Mouse (Mus musculus): Measurements from ENCODE around the gene Tspan14. TPM values are rescaled to one million over a fixed set of nuclear protein-coding genes. Genes with fewer than 3 reads are reported as not detected.
A peak's percentile ranks its signal among the peaks of the same experiment; 100 is the strongest.

Gene Tspan14
- total and polyA plus RNA-seq, 3 experiments, result 26.3 to 35.8 (median 30.7) TPM

DNA sequence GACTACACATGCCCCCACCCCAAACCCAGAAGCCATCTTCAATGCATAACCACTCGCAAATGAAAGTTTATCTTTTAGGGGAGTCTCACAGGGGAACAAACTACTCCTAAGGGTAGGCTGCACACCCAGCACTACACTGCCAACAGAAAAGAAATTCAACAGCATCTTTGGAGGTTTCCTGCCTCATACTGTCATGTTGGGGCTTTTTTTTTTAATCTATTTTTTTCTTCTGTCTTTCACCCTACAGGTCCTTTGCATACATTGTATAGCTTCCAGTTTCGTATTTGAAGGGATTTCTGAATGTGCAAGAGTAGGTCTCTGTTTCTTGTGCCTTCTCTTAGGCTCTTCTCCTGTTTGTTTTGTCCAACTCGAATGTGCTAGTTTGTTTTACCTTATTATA lies 14.3 kb downstream of the Tspan14 start:
- no peak for DNase-seq

DNA sequence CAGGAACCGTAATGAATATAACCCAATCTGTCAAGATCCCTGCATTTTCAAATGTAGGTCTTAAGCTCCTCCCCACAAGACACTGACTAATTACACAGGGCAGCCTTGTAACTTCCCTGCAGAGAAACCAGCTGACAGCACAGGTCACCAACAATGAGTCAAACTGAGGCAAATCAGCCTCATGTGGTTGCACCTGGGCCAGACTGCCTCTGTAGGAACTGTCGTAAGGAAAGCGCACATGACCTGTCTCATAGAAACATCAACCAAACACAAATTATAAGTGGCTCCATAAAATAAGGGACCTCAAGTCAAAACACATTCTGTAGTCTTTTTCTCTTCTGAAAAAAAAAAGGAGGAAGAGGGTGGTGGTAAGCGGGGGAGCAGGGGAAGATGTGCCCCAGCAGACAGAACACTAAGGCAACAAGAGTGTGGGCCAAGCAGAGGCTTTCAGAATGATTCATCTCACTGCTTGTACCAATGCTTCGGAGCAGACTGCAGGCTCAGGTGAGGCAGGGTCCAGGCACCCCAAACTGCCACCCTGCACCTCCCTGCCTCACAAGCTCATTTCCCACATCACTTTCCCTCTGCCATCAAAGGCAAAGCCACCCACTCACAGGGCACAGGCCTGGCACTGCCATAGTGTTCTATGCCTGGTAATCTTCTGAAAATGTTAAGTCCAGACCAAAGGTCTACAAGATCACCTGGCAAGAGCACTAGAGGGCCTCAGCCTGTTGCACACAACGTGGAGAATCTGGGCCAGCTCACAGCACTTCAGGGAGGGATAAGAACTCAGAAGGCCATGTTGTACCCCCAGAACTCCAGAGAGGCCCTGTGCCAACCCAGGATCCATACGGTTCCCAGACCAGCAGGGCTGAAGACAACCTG lies 16.6 kb downstream of the Tspan14 start:
- DNase-seq, result no peak

DNA sequence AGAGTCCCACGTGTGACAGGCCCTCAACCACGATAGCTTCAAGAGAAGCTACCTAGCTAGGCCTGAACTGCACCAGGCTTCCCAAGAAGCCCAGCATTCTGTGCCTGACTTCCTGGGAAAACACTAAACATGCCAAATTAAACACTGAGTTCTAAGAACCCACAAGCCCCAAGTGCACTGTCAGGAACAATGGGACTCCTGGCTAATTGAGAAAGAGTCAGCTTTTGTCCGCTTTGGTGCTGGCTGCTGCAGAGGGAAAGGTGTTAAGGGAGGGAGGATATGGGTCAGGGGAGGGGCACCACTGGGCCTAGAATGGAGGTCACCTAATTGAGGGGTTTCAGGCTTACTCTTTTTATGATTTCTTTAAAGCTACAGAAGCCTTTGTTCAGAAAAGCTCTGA lies 17.6 kb downstream of the Tspan14 start:
- DNase-seq, result no peak

DNA sequence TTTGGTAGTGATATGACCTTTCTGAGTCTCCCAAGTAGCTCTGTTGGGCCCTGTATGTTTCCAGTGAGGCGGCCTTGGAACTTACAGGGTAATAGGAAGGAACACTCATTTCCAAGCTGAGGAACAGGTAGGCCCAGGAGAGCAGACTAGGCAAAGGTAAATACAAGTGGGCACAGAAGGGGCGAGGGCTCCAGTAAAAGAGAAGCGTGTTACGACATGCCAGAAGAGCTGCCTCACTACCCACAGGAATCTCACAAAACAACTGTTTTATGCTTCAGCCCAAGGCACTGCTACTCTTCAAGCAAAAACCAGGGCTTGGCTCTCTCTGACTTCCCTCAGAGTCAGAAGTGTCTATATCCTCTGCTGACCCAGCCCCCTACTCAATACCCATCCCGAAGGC lies 18.1 kb downstream of the Tspan14 start:
- DNase-seq, result no peak

DNA sequence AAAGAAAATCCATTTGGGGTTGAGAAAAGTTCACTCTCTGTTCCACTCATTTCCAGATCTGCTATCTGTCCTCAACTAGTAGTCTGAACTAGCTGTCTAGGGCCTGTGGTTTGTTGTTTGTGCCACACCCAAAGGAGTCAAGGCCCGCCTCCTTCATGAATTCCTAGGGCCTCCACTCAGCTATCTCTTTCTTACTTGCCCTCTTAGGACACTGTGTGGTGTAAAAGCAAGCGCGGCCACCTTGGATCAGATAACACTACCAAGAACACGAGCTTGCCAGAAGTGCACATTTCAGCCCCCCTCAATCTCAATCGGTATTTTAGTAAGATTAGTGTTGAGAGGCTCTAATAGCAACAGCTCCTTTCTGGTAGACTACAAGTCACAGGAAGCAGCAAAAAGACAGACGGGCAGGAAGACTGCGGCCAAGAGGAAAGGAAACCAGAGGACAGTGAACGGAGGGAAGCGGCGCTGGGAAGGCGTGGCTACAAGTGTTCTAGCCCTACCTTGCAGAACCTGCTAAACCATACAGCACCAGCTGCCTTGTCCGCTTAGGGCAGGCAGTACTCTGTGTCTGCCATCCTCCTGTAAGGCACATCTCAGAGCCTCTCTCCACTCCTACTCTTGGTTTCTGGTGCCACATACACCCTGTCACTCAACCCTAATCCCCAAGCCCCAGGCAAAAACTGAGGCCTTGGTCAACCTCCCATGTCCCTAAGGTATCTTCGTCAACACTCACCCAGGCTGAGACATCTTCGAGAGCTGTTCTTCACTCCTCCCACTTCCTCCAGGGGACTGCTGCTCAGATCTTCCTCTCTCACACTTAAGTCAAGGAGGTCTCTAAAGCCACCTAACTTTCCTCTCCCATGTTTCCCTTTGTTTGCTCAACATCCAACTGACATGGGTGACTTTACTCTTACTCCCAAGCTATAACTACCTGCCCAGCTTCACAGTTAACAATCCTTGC lies 18.9 kb downstream of the Tspan14 start:
- DNase-seq, result peak; percentile 31

DNA sequence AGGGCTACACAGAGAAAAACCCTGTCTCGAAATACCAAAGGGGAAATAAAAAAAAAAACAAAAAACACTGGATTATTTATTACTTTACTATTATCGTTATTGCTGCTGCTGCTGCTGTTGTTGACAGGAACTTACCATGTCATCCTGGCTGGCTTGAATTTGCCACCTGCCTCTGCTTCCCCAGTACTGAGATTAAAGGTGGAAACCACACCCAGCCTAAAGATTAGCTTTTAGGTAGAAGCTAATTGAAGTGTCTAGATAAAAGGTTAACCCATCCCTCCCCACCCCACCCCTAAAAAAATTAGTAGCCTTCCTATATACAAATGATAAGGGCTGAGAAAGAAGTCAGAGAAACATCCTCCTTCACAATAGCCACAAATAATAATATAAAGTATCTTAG lies 22.8 kb downstream of the Tspan14 start:
- no peak for DNase-seq

DNA sequence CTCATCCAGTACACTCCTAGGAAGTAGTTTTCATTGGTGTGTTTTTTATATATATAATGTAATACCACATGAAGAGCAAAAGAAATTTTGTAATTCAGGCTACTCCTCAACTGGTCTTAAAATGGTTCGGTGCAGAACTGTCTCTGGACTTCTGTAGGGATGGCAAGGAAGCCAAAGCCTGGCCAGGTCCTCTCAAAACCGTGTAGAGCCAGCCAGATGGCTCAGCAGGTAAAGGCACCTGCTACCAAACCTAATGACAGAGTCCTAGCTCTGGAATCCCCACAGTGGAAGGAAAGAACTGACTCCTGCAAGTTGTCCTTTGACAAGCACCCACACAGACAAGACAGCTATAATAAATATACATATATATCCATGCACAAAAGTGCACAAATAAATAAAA lies 24.2 kb downstream of the Tspan14 start:
- DNase-seq, result no peak

DNA sequence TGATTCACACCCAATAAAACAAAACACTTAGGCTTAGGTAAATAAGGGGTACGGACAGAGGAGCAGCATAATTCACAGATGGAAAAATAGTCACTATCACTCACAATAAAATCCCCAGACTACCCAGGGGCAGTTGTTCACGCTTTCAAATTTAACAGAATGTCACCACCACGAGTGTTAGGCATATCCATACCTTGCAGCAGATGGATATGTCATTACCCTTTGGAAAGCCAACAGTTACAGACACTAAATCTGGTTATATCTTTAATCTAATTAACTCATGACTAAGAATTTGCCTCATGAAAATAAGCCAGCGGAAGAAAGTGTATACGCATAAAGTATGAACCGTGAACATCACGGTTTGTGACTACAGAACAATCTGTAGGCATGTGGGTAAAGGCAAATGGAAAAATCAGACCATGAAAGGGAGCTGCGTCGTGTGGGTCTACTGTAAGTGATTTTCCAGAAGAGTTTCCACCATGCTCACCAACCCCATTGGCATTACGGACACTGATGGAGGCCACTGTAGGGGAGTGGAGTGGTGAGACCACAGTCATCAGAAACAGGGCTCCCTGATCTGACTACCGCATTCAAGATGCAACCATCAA lies 28.1 kb downstream of the Tspan14 start:
- no peak for DNase-seq

DNA sequence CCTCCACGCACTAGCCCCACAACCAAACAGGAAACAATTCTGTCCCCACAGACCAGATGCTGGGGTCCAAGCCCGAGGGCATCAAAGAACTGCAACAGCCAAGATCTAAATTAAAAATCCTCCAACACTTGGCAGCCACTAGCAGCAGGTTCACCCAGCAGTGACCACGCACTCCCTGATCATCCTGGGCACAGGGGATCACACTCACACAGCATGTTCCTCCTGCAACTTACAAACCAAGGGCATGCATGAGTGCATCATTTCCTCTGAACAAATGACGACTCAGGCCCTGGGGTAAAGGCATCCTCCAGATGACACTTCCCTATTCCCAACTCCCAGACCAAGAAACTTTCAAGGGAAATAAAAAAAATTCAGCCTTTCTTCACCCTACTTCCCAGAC lies 29.6 kb downstream of the Tspan14 start:
- no peak for DNase-seq

DNA sequence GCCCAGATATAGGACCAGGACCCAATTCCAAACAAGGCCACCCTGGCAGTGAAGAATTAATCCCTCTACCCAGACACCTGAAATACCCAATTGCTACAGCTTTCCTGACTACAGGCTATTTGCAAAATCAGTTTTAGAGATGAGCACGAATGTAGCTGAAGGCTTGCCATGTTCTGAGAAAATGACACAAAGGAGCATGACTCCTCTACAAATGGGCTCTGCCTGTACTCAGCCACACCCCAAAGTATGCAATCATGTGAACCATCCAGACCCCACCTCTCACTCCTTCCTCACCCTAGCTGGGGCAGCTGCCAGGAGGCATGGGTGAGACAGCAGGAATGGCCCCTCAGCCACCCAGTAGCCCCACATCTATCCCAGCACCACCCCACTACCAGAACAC lies 31.1 kb downstream of the Tspan14 start:
- DNase-seq, result no peak

DNA sequence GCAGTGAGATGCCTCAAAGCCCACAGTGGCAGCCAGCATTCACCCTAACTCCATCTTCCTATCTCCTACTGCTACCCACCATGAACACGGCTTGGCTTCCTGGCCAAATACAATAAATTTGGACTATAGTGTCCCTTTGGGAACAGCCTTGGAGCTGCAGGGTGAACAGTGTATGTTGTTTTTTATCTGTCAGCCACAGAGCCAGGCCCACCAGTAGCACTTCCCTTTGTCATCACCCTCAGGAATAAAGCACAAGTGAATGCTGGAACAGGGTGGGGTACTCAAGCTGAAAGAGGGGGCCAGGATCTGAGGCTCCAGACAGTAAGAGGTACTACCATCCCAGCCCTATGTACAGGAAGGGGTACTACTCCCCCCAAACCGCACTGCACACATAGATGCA lies 31.6 kb downstream of the Tspan14 start:
- DNase-seq, result no peak

DNA sequence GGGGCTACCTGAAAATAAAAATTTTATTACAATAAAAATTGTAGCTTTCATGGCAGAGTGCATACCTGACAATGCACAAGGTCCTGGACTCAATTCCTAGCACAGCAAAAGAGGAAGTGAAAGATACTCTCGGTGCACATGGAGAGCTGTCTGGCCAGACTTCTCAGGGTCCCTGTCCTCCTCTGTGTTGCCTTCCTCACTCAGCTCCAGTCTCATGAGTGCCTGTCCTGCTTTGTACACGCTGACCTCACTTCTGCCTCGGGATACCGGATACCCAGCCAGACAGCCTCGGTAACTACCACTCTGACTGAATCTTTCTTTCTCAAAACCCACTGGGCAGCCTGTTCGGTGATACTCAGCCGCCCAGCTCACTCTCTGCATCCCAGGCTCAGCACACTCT lies 33.3 kb downstream of the Tspan14 start:
- no peak for DNase-seq

DNA sequence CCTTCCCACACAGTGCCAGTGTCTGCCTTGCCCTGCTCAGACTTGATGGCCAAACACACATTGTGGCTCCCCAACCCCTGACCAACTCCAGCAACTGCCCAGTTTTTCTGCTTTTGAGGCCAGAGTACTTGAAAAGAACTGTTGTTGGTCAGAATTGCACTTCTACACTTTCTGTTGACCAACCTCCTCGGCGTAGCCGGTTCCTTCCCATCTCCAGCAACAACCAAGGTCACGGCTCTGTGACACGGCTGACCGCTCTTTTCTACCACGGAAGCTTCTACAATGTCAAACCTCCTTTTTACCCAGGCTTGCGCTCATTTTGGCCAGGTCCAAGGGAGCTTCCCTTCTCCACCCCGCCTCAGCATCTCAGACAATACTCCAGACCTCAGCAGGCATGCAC lies 34.4 kb downstream of the Tspan14 start:
- DNase-seq, result no peak

DNA sequence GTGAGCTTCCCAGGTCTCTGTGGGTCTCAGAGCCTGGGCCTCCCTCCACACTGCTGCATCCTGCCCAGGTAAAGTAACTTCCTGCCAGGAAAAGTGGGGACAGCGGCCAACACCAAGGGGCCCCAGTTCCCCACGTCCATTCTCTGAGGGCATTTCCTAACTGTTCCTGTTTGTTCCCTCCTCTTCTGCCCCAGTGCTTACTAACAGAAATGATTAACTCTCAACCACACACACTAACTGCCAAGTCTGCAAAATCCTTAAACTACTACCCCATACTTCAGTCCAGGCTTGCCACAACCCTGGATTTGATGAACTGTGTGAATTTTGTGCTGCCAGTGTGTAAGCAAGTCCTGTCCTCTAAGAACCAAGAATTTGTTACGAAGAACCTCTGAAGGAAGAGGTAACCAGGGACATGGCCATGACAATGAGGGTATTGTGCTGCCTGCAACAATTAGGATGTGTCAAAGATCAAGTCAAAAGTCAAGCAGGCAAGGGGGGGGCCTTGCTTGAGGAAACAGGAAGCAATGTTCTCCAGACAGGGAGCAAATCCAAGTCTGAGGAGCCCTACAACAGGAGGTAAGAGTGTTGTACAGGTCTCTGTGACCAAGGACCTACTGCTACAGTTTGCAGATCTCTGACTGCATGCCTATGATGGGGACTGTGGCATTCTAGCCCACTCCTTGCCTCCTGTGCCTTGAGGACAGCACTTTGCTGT lies 35.3 kb downstream of the Tspan14 start:
- DNase-seq, result peak; percentile 32

DNA sequence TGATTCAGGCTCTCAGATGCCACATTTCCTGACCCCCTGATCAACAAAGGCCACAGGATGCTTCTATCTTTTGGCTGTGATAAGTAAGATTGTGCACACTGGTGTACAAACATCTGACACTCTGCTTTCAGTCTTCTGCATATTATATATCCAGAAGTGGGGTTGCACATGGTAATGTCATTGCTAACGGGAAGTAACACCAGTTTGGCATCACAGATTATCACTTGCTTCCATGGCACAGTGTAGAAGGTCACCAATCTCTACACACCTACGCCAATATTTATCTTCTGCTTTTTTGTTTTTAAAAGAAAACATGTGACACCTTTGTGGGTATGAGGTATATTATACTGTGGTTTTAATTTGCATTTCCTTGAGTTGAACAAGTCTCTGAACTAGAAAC lies 36.7 kb downstream of the Tspan14 start:
- no peak for DNase-seq

DNA sequence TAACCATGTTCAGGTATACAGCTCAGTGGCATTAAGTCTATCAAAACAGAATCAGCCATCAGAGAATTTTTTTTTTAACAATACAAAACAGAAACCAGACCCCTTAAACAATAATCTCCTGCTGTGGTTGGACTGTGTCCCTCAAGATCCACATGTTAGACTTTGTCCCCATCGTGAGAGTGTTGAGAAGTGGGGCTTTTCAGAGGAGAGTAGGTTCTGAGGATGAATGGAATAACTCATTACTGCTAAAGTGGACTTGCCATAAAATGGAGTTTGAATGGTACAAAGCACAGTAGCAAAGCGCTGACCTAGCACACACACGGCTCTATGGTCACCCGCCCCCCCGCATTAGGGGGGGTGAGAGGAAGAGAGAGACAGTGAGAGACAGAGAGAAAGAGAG lies 37.7 kb downstream of the Tspan14 start:
- DNase-seq, result no peak

DNA sequence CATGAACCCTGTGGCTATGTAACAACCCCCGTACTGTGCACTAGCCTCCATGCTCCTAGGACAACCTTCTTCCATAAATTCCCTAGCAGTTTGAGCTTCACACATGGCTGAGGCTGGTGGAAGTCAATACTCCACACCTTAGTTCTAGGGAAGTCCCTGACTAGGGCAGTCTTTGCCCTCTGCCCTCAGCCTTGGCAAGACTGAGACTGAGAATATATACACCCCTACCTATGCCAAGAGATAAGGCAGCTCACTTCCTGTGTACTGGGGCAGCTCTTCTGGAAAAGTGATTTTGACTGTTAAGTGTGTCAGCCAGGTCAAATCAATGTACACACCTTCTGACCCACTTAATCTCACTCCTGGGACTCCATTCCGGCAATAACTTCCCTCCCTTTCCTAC lies 39.6 kb downstream of the Tspan14 start:
- peak; percentile 32 for DNase-seq

DNA sequence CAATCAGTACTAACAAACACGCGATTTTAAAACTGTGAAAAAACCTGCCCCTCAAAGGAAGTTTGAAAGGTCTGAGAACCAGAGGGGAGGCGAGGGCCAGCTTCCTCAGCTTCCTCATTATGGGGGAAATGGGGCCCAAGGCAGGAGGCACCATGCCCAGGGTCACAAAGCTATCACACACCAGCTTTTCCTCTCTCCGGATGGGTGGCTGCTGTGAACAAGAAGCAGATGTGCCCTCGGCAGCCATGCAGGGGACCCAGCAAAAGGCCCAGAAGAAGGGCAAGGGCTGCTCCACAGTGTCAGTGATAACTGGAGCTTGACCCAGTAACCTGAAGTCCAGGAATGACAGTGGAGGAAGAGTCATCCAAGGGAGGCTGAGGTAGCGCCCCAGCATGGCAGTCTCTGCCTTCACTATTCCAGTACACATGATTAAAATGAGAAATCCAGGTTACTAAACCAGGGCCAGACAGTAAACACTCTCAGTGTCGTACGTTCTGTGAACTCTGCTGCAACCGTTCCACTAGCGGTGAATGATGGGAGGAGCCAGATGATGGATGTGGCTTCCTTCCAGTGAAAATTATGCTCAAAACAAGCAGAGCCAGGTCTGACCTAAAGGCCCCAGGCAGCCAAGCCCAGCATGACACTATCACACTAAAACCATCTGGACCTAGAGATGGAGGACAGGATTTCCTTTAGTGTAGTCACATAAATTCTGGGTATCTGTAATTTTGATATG lies 42.1 kb downstream of the Tspan14 start:
- peak; percentile 43 for DNase-seq

DNA sequence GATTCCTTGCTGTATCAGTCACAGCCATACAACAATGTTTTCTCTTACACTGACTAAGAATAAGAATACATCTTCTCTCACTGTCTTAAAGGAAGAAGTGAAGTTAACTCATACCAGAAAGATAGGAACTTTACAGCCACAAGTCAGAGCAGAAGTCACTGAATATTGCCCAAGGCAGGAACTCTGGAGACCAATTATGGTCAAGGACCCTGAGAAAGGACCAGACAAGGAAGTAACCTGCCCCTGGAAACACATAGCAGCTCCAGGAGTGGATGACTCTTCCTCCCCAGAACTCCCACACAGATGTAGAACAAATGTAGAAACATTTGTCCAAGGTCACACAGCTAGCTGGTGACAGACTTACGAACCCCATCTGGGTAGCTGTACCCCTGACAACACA lies 45.4 kb downstream of the Tspan14 start:
- DNase-seq, result no peak

DNA sequence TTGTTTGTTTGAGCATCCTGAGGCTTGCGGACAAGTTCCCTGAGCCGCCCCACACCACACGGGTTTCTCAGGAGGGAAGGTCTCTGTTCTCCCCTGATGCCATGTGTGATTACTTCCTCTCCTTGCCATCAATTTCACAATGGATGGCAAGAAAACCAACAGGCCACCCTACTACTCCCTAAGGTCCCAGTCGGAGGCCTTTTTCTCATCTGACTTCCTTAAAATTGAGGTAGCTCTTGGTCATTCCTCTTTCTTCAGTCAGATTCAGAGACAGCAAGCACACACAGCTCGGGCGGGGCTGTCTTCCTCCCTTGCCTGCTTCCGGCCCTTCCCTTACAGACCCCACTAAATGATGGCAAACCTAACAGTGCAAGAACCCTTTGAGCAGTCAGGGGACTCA lies 47.1 kb downstream of the Tspan14 start:
- no peak for DNase-seq

DNA sequence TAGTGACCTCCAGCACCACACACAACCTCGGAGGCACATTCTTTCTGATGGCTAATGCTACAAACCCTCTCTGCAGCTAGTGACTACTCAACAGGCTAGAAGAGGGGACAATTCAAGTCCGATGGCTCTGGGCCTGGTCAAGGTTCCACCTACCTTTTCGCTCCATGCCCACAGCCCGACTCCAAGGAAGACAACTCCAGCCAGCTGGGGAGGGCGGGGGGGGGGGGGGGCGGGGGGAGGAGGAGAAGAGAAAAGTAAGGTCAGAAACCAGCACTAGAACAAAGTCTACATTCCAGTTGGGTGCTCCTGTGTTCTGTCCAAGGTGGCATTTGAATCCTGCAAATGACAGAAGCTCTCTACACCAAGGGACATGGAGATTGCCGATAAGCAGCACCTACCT lies 48.1 kb downstream of the Tspan14 start:
- no peak for DNase-seq

Data from adrenal gland, adult 2 months (tissue).